Mouse (Mus musculus) macrophage (primary cell): Measurements from ENCODE around the gene Tgfbrap1. TPM values are rescaled to one million over a fixed set of nuclear protein-coding genes. Genes with fewer than 3 reads are reported as not detected.
"Not testable (repeated sequence)": the region's sequence is repeated elsewhere in the genome, so short reads cannot be mapped to it uniquely, and the experiment has no call there.

ENCODE experiments used
- H3K27ac ChIP-seq: fragments of 350-480 bp; formaldehyde crosslinking; 2 replicates; pipeline ENCODE4 v1.9.0; 2021
- H3K36me3 ChIP-seq: fragments of 350-480 bp; formaldehyde crosslinking; 2 replicates; pipeline ENCODE4 v1.9.0; 2021; ENCODE audit errors: inconsistent target
- H3K4me3 ChIP-seq: fragments of 350-480 bp; formaldehyde crosslinking; 2 replicates; pipeline ENCODE4 v1.9.0; 2021; ENCODE audit errors: inconsistent target
- H3K79me2 ChIP-seq: fragments of 350-480 bp; formaldehyde crosslinking; 2 replicates; pipeline ENCODE4 v1.9.0; 2021; ENCODE audit errors: inconsistent target
- WGBS: methylation state at CpG from one replicate; pipeline ENCODE4 v1.1.7; 2026; ENCODE audit warnings: inconsistent platforms; ENCODE audit not compliant: missing documents; 5-methylcytosine and 5-hydroxymethylcytosine counted together
- polyA plus RNA-seq: library from polyadenylated mRNA; stranded (reverse); fragments of 250-400 nt; gene quantifications from 3 replicates; pipeline ENCODE4 v1.2.4, GENCODE M21; 2018; ENCODE audit warnings: inconsistent platforms

Gene Tgfbrap1
- polyA plus RNA-seq, 1 experiment from 2014 or later = 39.5 TPM

GRCm38 (mm10) chr1:43036014-43036413 lies 62.4 kb downstream of the Tgfbrap1 start:
- H3K4me3 ChIP-seq = no peak overlapping the region
- no peaks in the 10 kb centered on the region for H3K79me2 ChIP-seq
- no peaks in the 10 kb centered on the region for H3K36me3 ChIP-seq
- no peak overlapping the region for H3K27ac ChIP-seq
- 84% methylated on average over 7 of the region's 7 CpGs for WGBS

- not testable (repeated sequence) for H3K36me3 ChIP-seq, H3K79me2 ChIP-seq, H3K27ac ChIP-seq, H3K4me3 ChIP-seq
- 89% methylated on average over 5 of the region's 7 CpGs for WGBS
Measured at GRCm38 (mm10) chr1:43015153-43015685, 83.2 kb downstream of the Tgfbrap1 start.

GRCm38 (mm10) chr1:43010461-43010860 lies 88.0 kb downstream of the Tgfbrap1 start:
- Histone ChIP-seq H3K36me3 (no peaks in the 10 kb centered on the region), H3K4me3 (no peak overlapping the region), H3K79me2 (no peaks in the 10 kb centered on the region), H3K27ac (no peak overlapping the region)
- 93% methylated on average over 4 of the region's 4 CpGs for WGBS

- H3K79me2 ChIP-seq = no peaks in the 10 kb centered on the region
- no peak overlapping the region for H3K27ac ChIP-seq
- WGBS = 88% methylated on average over 4 of the region's 4 CpGs
- no peaks in the 10 kb centered on the region for H3K36me3 ChIP-seq
- H3K4me3 ChIP-seq = no peak overlapping the region
Measured at GRCm38 (mm10) chr1:43006524-43006923, 91.9 kb downstream of the Tgfbrap1 start.

GRCm38 (mm10) chr1:43006051-43006514 lies 92.4 kb downstream of the Tgfbrap1 start:
- 85% methylated on average over 13 of the region's 13 CpGs for WGBS
- no peaks in the 10 kb centered on the region for H3K79me2 ChIP-seq
- H3K27ac ChIP-seq = no peak overlapping the region
- H3K36me3 ChIP-seq = no peaks in the 10 kb centered on the region
- H3K4me3 ChIP-seq = no peak overlapping the region

Other genes with a start within 250 kb of the Tgfbrap1 start
- 30.0 to 35.5 TPM (median 35.5 TPM) in 3 replicates for gene Mrps9, start 247.4 kb downstream of the Tgfbrap1 start, polyA plus RNA-seq
- not detected in 3 replicates for gene Gpr45, start 145.8 kb downstream of the Tgfbrap1 start, polyA plus RNA-seq
- 5.9 to 9.9 TPM (median 9.8 TPM) in 3 replicates for gene AI597479, start 73 bp upstream of the Tgfbrap1 start, polyA plus RNA-seq
- not detected in 3 replicates for gene Fhl2, start 98.3 kb upstream of the Tgfbrap1 start, polyA plus RNA-seq